8 mouse cellular contexts compared by ENCODE assay signal in the genomic region with DNA sequence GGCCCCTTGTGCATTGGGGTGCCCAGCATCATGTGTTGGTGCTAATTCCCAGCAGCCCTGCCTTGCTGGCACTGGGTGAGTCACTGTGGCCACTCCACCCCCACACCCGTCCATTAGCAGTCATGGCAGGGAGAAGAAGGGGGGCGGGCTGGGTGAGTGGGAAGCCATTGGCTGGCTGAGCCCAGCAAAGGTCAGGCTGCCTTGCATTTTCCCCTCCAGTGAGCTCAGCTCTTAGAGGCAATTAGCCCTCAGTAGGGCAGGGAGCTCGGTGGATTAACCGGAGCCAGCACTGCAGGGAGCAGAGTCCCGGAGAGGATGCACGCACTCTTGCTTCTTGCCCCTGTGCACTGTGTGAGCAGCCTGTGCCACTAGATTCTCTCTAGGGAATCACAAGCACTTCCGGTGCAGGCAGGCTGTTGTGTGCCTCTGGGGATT. TPM values are rescaled to one million over a fixed set of nuclear protein-coding genes. Genes with fewer than 3 reads are reported as not detected.
DNase-seq lines count a peak whose midpoint lies in the region; ATAC-seq lines count a peak whose summit lies in the region.

No protein-coding gene starts in this region.

- H3K4me3 ChIP-seq in embryonic facial prominence, embryonic 12.5 days = no peak overlapping the region
- H3K4me3 ChIP-seq in stomach, embryonic 14.5 days (ENCODE audit: low read depth, low read length) = no peak overlapping the region

- no peak overlapping the region for H3K27ac ChIP-seq in embryonic facial prominence, embryonic 12.5 days
- H3K27ac ChIP-seq in stomach, embryonic 14.5 days (ENCODE audit: low read length) = no peak overlapping the region

- ATAC-seq in embryonic facial prominence, embryonic 12.5 days (ENCODE audit: insufficient number of reproducible peaks, insufficient read depth, low FRiP score, low TSS enrichment) = peak; percentile 81
- ATAC-seq in stomach, embryonic 14.5 days (ENCODE audit: insufficient number of reproducible peaks, insufficient read depth, low FRiP score, low read depth) = peak; percentile 58
- no peak for ATAC-seq in cerebellum, adult (ENCODE audit: insufficient number of reproducible peaks, low FRiP score, low TSS enrichment)

- no peak overlapping the region for H3K4me2 ChIP-seq in embryonic facial prominence, embryonic 12.5 days (replicated peaks)
- no peak overlapping the region for H3K4me2 ChIP-seq in stomach, embryonic 14.5 days (replicated peaks; ENCODE audit: low read depth, low read length)

- intact Hi-C loops in left cerebral cortex, postnatal 4 days (cut with DNase I) = no loop called here

- H3K9ac ChIP-seq in embryonic facial prominence, embryonic 12.5 days = no peak overlapping the region
- no peak overlapping the region for H3K9ac ChIP-seq in stomach, embryonic 14.5 days (replicated peaks; ENCODE audit: low read depth, low read length)

- 16% methylated on average over 7 of the region's 7 CpGs for WGBS in embryonic facial prominence, embryonic 12.5 days
- WGBS in stomach, embryonic 14.5 days = 29% methylated on average over 7 of the region's 7 CpGs

- DNase-seq in adrenal gland, adult 8-10 months = peak; percentile 16
- DNase-seq in kidney, adult 18-20 months = peak; percentile 52
- peak; percentile 35 for DNase-seq in left cerebral cortex, postnatal 4 days
- DNase-seq in thymus, postnatal 25 days = no peak
- no peak for DNase-seq in gastrocnemius, adult 18-20 months (ENCODE audit: low spot score)

- H3K27me3 ChIP-seq in embryonic facial prominence, embryonic 12.5 days = no peaks in the 10 kb centered on the region
- no peaks in the 10 kb centered on the region for H3K27me3 ChIP-seq in stomach, embryonic 14.5 days (ENCODE audit: control insufficient read depth, insufficient read depth, low read length)

- no peaks in the 10 kb centered on the region for H3K9me3 ChIP-seq in embryonic facial prominence, embryonic 12.5 days
- no peaks in the 10 kb centered on the region for H3K9me3 ChIP-seq in stomach, embryonic 14.5 days (ENCODE audit: control insufficient read depth, low read depth, low read length)

- peaks cover 30% of the 10 kb centered on the region for H3K4me1 ChIP-seq in embryonic facial prominence, embryonic 12.5 days
- no peaks in the 10 kb centered on the region for H3K4me1 ChIP-seq in stomach, embryonic 14.5 days (ENCODE audit: control insufficient read depth, insufficient read depth, low read length)

- no peaks in the 10 kb centered on the region for H3K36me3 ChIP-seq in embryonic facial prominence, embryonic 12.5 days
- H3K36me3 ChIP-seq in stomach, embryonic 14.5 days (ENCODE audit: control insufficient read depth, insufficient read depth, low read length) = no peaks in the 10 kb centered on the region

RNA-seq across cellular contexts. Expression of gene Ctnnbl1, which starts 40.9 kb away (rescaled TPM):
- 10 to 100 TPM; 16.6 to 28.6 (median 21.0) TPM for total RNA-seq in adrenal gland, adult 8-10 months (2022)
- 74.0 and 78.0 TPM in 2 replicates for polyA plus RNA-seq in embryonic facial prominence, embryonic 12.5 days (2016; fragmentation: Nextera tagmentation; extraction: Ambion mirVana)
- total RNA-seq in left cerebral cortex, postnatal 4 days (2021) = 10 to 100 TPM; 32.8 to 39.3 TPM
- 50.7 and 55.4 TPM in 2 replicates for polyA plus RNA-seq in stomach, embryonic 14.5 days (2014; fragmentation: Nextera tagmentation; extraction: Ambion mirVana)
- 1 to 10 TPM; 8.8 to 9.7 TPM for total RNA-seq in gastrocnemius, adult 18-20 months (2021)

Comparison
In these comparisons a context has a peak if more than half of its experiments do, and no peak if none do; other contexts are left out.
1. DNase-seq: peak in adrenal gland, adult 8-10 months (single experiment), kidney, adult 18-20 months (single experiment) and left cerebral cortex, postnatal 4 days (single experiment); none in thymus, postnatal 25 days (single experiment) and gastrocnemius, adult 18-20 months (single experiment).